Mouse (Mus musculus): ENCODE data around the gene Gm815. TPM values are rescaled to one million over a fixed set of nuclear protein-coding genes. Genes with fewer than 3 reads are reported as not detected.

The Gm815 gene
- polyA plus RNA-seq (2016; fragmentation: Nextera tagmentation; extraction: Ambion mirVana) = not detected in 2 replicates

DNA sequence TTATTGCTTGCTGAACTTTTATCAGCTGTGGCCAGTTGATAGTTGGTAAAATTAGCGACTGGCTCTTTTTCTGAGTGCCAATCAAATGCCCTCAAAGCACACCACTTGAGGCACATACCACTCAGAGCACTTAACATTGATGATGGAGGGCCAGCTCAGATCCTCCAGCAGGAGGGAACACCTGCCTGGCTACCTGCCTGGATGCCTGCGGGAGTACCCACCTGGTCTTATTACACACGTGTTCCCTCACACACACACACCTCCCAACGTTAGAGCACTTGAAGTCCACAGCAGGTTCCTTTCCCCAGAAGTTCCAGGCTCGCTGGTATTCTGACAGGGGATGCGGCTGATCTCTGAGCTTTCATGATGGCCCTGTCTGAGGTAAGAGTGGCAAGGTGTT, at the start of gene Gm815:
Gene Gm815, plus strand, starts transcription at position 266 of the 400 bp plus-strand sequence.
- H3K4me2 ChIP-seq = no peak within 1 kb of the TSS
- H3K27me3 ChIP-seq = no peaks in the 10 kb centered on the region
- no peak within 1 kb of the TSS for H3K9ac ChIP-seq
- no peaks in the 10 kb centered on the region for H3K9me3 ChIP-seq
- H3K27ac ChIP-seq = no peak within 1 kb of the TSS
- ATAC-seq (ENCODE audit: low FRiP score) = no peak
- no peak within 1 kb of the TSS for H3K4me3 ChIP-seq (replicated peaks)
- H3K4me1 ChIP-seq = no peaks in the 10 kb centered on the region
- no peaks in the 10 kb centered on the region for H3K36me3 ChIP-seq (replicated peaks)
- 87% methylated on average over 6 of the region's 6 CpGs for WGBS

DNA sequence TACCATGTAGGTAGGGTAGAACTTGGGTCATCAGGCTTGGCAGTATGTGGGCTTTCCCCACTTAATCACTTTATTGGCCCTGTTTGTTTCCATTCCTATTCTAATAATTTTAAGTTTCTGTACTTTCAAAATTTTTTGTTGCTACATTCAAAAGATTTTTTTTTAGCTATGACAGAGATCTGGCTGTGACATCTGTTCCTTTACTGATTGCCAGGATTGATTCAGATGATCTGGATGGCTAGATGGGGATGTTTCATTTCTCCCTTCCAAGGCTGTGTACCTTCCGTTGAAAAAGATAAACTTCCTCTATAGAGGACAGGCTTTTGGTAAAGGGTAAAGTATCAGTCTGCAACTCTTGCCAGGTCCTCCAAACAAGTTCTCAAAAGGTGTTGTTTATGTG, 48.1 kb upstream of the Gm815 start:
- H3K4me2 ChIP-seq = no peak overlapping the region
- H3K4me3 ChIP-seq (replicated peaks) = no peak overlapping the region
- no peak for ATAC-seq (ENCODE audit: low FRiP score)
- 83% methylated on average over 1 of the region's 1 CpGs for WGBS
- no peak overlapping the region for H3K27ac ChIP-seq
- no peaks in the 10 kb centered on the region for H3K9me3 ChIP-seq
- H3K36me3 ChIP-seq (replicated peaks) = no peaks in the 10 kb centered on the region
- no peaks in the 10 kb centered on the region for H3K4me1 ChIP-seq
- no peaks in the 10 kb centered on the region for H3K27me3 ChIP-seq
- H3K9ac ChIP-seq = no peak overlapping the region

GRCm38 (mm10) chr19:26843896-26844295, 41.8 kb upstream of the Gm815 start:
- peaks cover under 1% of the 10 kb centered on the region; the same call in 1 of the 2 replicates for H3K9me3 ChIP-seq
- ATAC-seq (ENCODE audit: low FRiP score) = no peak
- peaks cover 32% of the 10 kb centered on the region for H3K4me1 ChIP-seq
- peak overlapping the region; percentile 98 for H3K27ac ChIP-seq
- no peak overlapping the region for H3K4me3 ChIP-seq (replicated peaks)
- WGBS = 86% methylated on average over 6 of the region's 6 CpGs
- no peaks in the 10 kb centered on the region for H3K27me3 ChIP-seq
- no peak overlapping the region for H3K9ac ChIP-seq
- no peak overlapping the region for H3K4me2 ChIP-seq
- no peaks in the 10 kb centered on the region for H3K36me3 ChIP-seq (replicated peaks)

DNA sequence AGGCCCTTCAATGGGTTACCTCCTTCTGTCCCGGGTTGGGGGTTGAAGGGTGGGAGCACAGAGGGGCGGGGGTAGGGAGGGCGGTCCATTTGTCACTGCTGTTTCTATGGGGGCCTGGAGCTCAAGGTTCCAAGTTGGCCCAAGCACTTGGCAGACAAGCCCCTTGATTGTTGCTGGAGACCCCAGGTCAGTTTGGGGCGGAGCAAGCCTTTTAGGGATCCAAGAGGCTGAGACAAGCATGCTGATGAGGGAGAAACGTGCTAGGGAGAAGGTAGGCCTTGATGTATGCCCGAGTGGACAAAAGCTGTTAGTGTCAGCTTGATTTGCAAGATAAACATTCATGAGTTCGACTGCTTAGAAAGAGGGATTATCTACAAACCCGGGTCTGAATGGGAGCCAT, 40.9 kb upstream of the Gm815 start:
- WGBS = 1% methylated on average over 8 of the region's 8 CpGs
- peak overlapping the region; percentile 98 for H3K27ac ChIP-seq
- no peaks in the 10 kb centered on the region for H3K27me3 ChIP-seq
- H3K4me3 ChIP-seq (replicated peaks) = peak overlapping the region; percentile 37; the same call in 1 of the 2 replicates
- H3K9ac ChIP-seq = 0 out of 2 replicates have a peak overlapping the region, but pooled peaks have one; percentile 52
- H3K4me2 ChIP-seq = peak overlapping the region; percentile 55
- peaks cover 5% of the 10 kb centered on the region; the same call in 1 of the 2 replicates for H3K9me3 ChIP-seq
- H3K36me3 ChIP-seq (replicated peaks) = no peaks in the 10 kb centered on the region
- ATAC-seq (ENCODE audit: low FRiP score) = peak; percentile 83
- peaks cover 32% of the 10 kb centered on the region for H3K4me1 ChIP-seq

DNA sequence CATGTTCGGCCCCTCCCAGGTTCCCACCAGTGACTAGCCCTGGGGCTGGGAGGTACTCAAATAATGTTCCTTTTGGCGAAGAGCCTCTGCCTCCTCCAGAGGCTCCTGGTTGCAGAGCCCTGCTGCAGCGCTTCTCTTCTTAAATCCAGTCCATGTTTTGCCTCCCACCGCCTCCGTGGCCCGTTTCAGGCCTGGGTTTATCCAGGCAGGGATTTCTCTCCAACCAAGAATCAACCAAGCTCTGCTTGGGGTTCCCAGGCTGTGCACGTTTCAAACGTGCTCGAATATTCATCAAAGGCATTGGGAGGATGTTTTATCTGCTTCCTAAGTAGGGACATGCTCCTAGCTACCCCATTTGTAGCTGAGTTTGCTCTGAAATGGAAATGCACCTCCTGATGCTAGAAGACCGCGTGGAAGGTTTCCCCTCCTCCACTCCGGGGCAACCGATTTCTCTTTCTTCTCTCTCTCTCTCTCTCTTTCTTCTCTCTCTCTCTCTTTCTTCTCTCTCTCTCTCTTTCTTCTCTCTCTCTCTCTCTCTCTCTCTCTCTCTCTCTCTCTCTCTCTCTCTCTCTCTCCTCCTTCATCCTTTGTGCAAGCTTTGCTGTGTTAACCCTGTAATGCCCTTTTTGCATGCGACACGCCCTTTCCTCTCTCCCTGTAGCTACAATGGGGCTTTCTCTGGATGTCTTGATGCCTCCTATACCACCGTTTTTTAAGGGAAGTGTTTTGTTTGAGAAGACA, 40.2 kb upstream of the Gm815 start:
- H3K36me3 ChIP-seq (replicated peaks) = no peaks in the 10 kb centered on the region
- WGBS = under 1% methylated on average over 16 of the region's 16 CpGs
- H3K9ac ChIP-seq = peak overlapping the region; percentile 52
- ATAC-seq (ENCODE audit: low FRiP score) = peak; percentile 92
- no peaks in the 10 kb centered on the region for H3K27me3 ChIP-seq
- H3K4me3 ChIP-seq (replicated peaks) = peak overlapping the region; percentile 37
- H3K4me2 ChIP-seq = peak overlapping the region; percentile 55
- peak overlapping the region; percentile 98 for H3K27ac ChIP-seq
- peaks cover 32% of the 10 kb centered on the region for H3K4me1 ChIP-seq
- H3K9me3 ChIP-seq = peaks cover 5% of the 10 kb centered on the region; the same call in 1 of the 2 replicates

DNA sequence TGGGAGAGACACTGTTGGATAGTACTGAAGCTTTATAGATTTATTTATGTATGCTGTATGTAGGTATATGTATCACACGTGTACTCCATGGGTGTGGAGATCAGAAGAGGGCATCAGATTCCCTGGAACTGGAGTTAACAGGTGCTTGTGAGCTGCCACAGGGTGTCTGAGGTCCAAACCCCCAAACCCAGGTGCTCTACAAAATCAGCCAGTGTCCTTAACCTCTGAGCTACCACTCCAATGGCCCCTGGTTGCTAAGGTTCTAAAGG, 39.7 kb upstream of the Gm815 start:
- peak overlapping the region; percentile 52 for H3K9ac ChIP-seq
- H3K4me2 ChIP-seq = peak overlapping the region; percentile 55
- H3K4me3 ChIP-seq (replicated peaks) = peak overlapping the region; percentile 37
- H3K36me3 ChIP-seq (replicated peaks) = no peaks in the 10 kb centered on the region
- 0% methylated on average over 1 of the region's 1 CpGs for WGBS
- H3K4me1 ChIP-seq = peaks cover 32% of the 10 kb centered on the region
- ATAC-seq (ENCODE audit: low FRiP score) = no peak
- H3K27ac ChIP-seq = peak overlapping the region; percentile 98
- H3K9me3 ChIP-seq = peaks cover 5% of the 10 kb centered on the region; the same call in 1 of the 2 replicates
- no peaks in the 10 kb centered on the region for H3K27me3 ChIP-seq

GRCm38 (mm10) chr19:26851017-26851782, 34.5 kb upstream of the Gm815 start:
- Histone ChIP-seq H3K4me3 (replicated peaks) (no peak overlapping the region), H3K4me2 (no peak overlapping the region), H3K27ac (no peak overlapping the region), H3K9ac (no peak overlapping the region), H3K27me3 (no peaks in the 10 kb centered on the region), H3K36me3 (replicated peaks) (no peaks in the 10 kb centered on the region), H3K9me3 (peaks cover 5% of the 10 kb centered on the region; the same call in 1 of the 2 replicates), H3K4me1 (peaks cover 16% of the 10 kb centered on the region)
- WGBS = 74% methylated on average over 10 of the region's 10 CpGs
- no peak for ATAC-seq (ENCODE audit: low FRiP score)

GRCm38 (mm10) chr19:26852325-26852900, 33.3 kb upstream of the Gm815 start:
- no peak overlapping the region for H3K4me3 ChIP-seq (replicated peaks)
- H3K36me3 ChIP-seq (replicated peaks) = no peaks in the 10 kb centered on the region
- H3K9me3 ChIP-seq = peaks cover 5% of the 10 kb centered on the region; the same call in 1 of the 2 replicates
- no peak overlapping the region for H3K27ac ChIP-seq
- peaks cover 4% of the 10 kb centered on the region for H3K4me1 ChIP-seq
- WGBS = 58% methylated on average over 10 of the region's 10 CpGs
- no peak overlapping the region for H3K9ac ChIP-seq
- H3K4me2 ChIP-seq = no peak overlapping the region
- H3K27me3 ChIP-seq = no peaks in the 10 kb centered on the region
- no peak for ATAC-seq (ENCODE audit: low FRiP score)

DNA sequence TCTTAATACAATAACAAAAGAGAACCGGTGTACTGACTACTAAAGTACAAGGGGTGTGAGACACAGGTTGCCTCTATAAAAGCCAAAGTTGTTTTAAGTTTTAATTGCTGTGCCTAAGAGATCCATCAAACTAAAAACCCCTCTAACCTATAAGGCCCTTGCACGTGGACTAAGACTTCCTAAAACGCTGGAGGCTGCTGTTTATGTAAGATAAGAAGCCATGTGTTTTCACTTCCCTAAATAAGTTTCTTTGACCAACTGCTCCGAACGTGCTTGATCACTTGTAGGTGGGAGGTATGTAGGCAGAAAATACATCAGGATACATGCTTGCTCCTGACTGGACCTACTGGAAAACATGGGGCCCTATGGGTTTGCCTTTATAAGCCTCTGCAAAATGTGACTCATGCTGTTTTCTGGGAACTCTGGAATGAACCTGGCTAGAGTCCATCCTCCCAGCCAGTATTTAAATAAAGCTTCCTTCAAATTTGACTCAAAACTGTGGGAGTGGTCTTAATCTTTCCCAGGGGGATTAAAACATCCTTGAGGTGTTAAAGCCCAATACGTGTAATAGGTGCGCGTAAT, 31.9 kb upstream of the Gm815 start:
- no peak for ATAC-seq (ENCODE audit: low FRiP score)
- Histone ChIP-seq H3K4me2 (no peak overlapping the region), H3K4me1 (peaks cover 8% of the 10 kb centered on the region), H3K27ac (no peak overlapping the region), H3K27me3 (no peaks in the 10 kb centered on the region), H3K9me3 (peaks cover 5% of the 10 kb centered on the region; the same call in 1 of the 2 replicates), H3K9ac (no peak overlapping the region), H3K4me3 (replicated peaks) (no peak overlapping the region), H3K36me3 (replicated peaks) (no peaks in the 10 kb centered on the region)
- 84% methylated on average over 8 of the region's 8 CpGs for WGBS

- H3K4me3 ChIP-seq (replicated peaks) = no peak overlapping the region
- no peaks in the 10 kb centered on the region for H3K9me3 ChIP-seq
- H3K4me2 ChIP-seq = no peak overlapping the region
- H3K27me3 ChIP-seq = no peaks in the 10 kb centered on the region
- H3K27ac ChIP-seq = no peak overlapping the region
- peaks cover 16% of the 10 kb centered on the region for H3K4me1 ChIP-seq
- no peak overlapping the region for H3K9ac ChIP-seq
- no peaks in the 10 kb centered on the region for H3K36me3 ChIP-seq (replicated peaks)
- ATAC-seq (ENCODE audit: low FRiP score) = no peak
- 94% methylated on average over 4 of the region's 4 CpGs for WGBS
Observed at GRCm38 (mm10) chr19:26854661-26855060, 31.0 kb upstream of the Gm815 start.

GRCm38 (mm10) chr19:26855152-26855551, 30.5 kb upstream of the Gm815 start:
- no peaks in the 10 kb centered on the region for H3K36me3 ChIP-seq (replicated peaks)
- ATAC-seq (ENCODE audit: low FRiP score) = no peak
- H3K9me3 ChIP-seq = no peaks in the 10 kb centered on the region
- H3K27ac ChIP-seq = no peak overlapping the region
- no peak overlapping the region for H3K9ac ChIP-seq
- peaks cover 17% of the 10 kb centered on the region for H3K4me1 ChIP-seq
- no peaks in the 10 kb centered on the region for H3K27me3 ChIP-seq
- H3K4me3 ChIP-seq (replicated peaks) = no peak overlapping the region
- no peak overlapping the region for H3K4me2 ChIP-seq
- WGBS = 86% methylated on average over 7 of the region's 7 CpGs
